Mouse (Mus musculus): ENCODE data around the gene Actn4. TPM values are rescaled to one million over a fixed set of nuclear protein-coding genes. Genes with fewer than 3 reads are reported as not detected.

Actn4 gene
- polyA plus RNA-seq, 1 experiment from 2014 or later: 140 TPM

Other genes with a start within 250 kb of the Actn4 start
- gene Fbxo17, start 245.5 kb downstream of the Actn4 start, polyA plus RNA-seq (2015; fragmentation: Nextera tagmentation; extraction: Ambion mirVana): 3.7 and 4.0 TPM in 2 replicates
- 96.7 and 106 TPM in 2 replicates for gene Mrps12, start 220.5 kb downstream of the Actn4 start, polyA plus RNA-seq (2015; fragmentation: Nextera tagmentation; extraction: Ambion mirVana)
- gene Sars2, start 220.3 kb downstream of the Actn4 start, polyA plus RNA-seq (2015; fragmentation: Nextera tagmentation; extraction: Ambion mirVana): 18.3 and 18.7 TPM in 2 replicates
- 0.36 and 0.50 TPM in 2 replicates for gene Ccer2, start 206.2 kb downstream of the Actn4 start, polyA plus RNA-seq (2015; fragmentation: Nextera tagmentation; extraction: Ambion mirVana)
- gene Sirt2, start 195.6 kb downstream of the Actn4 start, polyA plus RNA-seq (2015; fragmentation: Nextera tagmentation; extraction: Ambion mirVana): 125 and 129 TPM in 2 replicates
- 65.8 and 66.5 TPM in 2 replicates for gene Nfkbib, start 194.8 kb downstream of the Actn4 start, polyA plus RNA-seq (2015; fragmentation: Nextera tagmentation; extraction: Ambion mirVana)
- gene Rinl, start 173.4 kb downstream of the Actn4 start, polyA plus RNA-seq (2015; fragmentation: Nextera tagmentation; extraction: Ambion mirVana): 2.4 and 3.3 TPM in 2 replicates
- gene Hnrnpl, start 153.8 kb downstream of the Actn4 start, polyA plus RNA-seq (2015; fragmentation: Nextera tagmentation; extraction: Ambion mirVana): 175 and 176 TPM in 2 replicates
- 92.7 and 94.7 TPM in 2 replicates for gene Ech1, start 137.1 kb downstream of the Actn4 start, polyA plus RNA-seq (2015; fragmentation: Nextera tagmentation; extraction: Ambion mirVana)
- 5.6 and 8.2 TPM in 2 replicates for gene Lgals4, start 128.5 kb downstream of the Actn4 start, polyA plus RNA-seq (2015; fragmentation: Nextera tagmentation; extraction: Ambion mirVana)
- 7.8 and 9.2 TPM in 2 replicates for gene Lgals7, start 98.5 kb downstream of the Actn4 start, polyA plus RNA-seq (2015; fragmentation: Nextera tagmentation; extraction: Ambion mirVana)
- gene Capn12, start 80.9 kb downstream of the Actn4 start, polyA plus RNA-seq (2015; fragmentation: Nextera tagmentation; extraction: Ambion mirVana): 0.33 and 0.52 TPM in 2 replicates
- gene Eif3k, start 19.5 kb upstream of the Actn4 start, polyA plus RNA-seq (2015; fragmentation: Nextera tagmentation; extraction: Ambion mirVana): 269 and 284 TPM in 2 replicates
- 8.5 and 11.4 TPM in 2 replicates for gene Map4k1, start 19.7 kb upstream of the Actn4 start, polyA plus RNA-seq (2015; fragmentation: Nextera tagmentation; extraction: Ambion mirVana)
- gene Ryr1, start 162.8 kb upstream of the Actn4 start, polyA plus RNA-seq (2015; fragmentation: Nextera tagmentation; extraction: Ambion mirVana): 11.8 and 12.4 TPM in 2 replicates
- gene Rasgrp4, start 172.5 kb upstream of the Actn4 start, polyA plus RNA-seq (2015; fragmentation: Nextera tagmentation; extraction: Ambion mirVana): 0.90 and 0.95 TPM in 2 replicates
- 21.8 and 27.9 TPM in 2 replicates for gene Fam98c, start 193.9 kb upstream of the Actn4 start, polyA plus RNA-seq (2015; fragmentation: Nextera tagmentation; extraction: Ambion mirVana)
- gene Ggn, start 207.9 kb upstream of the Actn4 start, polyA plus RNA-seq (2015; fragmentation: Nextera tagmentation; extraction: Ambion mirVana): 0.37 and 1.1 TPM in 2 replicates
- gene Spred3, start 208.1 kb upstream of the Actn4 start, polyA plus RNA-seq (2015; fragmentation: Nextera tagmentation; extraction: Ambion mirVana): 11.3 and 11.5 TPM in 2 replicates
- gene Psmd8, start 218.4 kb upstream of the Actn4 start, polyA plus RNA-seq (2015; fragmentation: Nextera tagmentation; extraction: Ambion mirVana): 282 and 290 TPM in 2 replicates